Mouse (Mus musculus) frontal cortex, postnatal 10 days (tissue): Measurements from ENCODE around the gene Gm8265.
"Not testable (repeated sequence)": the region's sequence is repeated elsewhere in the genome, so short reads cannot be mapped to it uniquely, and the experiment has no call there.

Experiments used
- DNase-seq, 2 experiments: peaks; one replicate each; pipeline ENCODE4 v3.0.0; 2022; ENCODE audit warnings: low spot score in 2 of 2, mixed read lengths in 1 of 2

The Gm8265 gene

GRCm38 (mm10) chr14:5632928-5633327, at the start of gene Gm8265:
Gene Gm8265, minus strand, starts transcription at chr14:5633028.
- DNase-seq, result not testable (repeated sequence)
